Mouse (Mus musculus) midbrain, embryonic 14.5 days (tissue): ENCODE measurements around the gene Ccdc177. TPM values are rescaled to one million over a fixed set of nuclear protein-coding genes. Genes with fewer than 3 reads are reported as not detected.

Source experiments
- ATAC-seq: fragments of 200-750 bp; cut with Nextera tagmentation; 2 replicates; pipeline ENCODE4 v1.8.0; 2017; ENCODE audit warnings: moderate number of reproducible peaks, moderate library complexity; ENCODE audit not compliant: low FRiP score, low TSS enrichment
- DNase-seq: peaks from one replicate; pipeline ENCODE4 v3.0.0-alpha.2; 2015
- H3K27ac ChIP-seq: fragments of 300-500 bp; sonication (generic); replicated peaks from 2 replicates; pipeline ENCODE4 v1.5.1; 2014; ENCODE audit warnings: mild to moderate bottlenecking, low read depth, low read length, moderate library complexity
- H3K27me3 ChIP-seq: fragments of 300-500 bp; sonication (generic); 2 replicates; pipeline ENCODE4 v1.6.1; 2014; ENCODE audit warnings: low read length, control low read depth, mixed read lengths; ENCODE audit not compliant: control insufficient read depth, insufficient read depth
- H3K36me3 ChIP-seq: fragments of 300-500 bp; sonication (generic); 2 replicates; pipeline ENCODE4 v1.6.1; 2014; ENCODE audit warnings: low read length, control low read depth; ENCODE audit not compliant: control insufficient read depth, insufficient read depth
- H3K4me1 ChIP-seq: fragments of 300-500 bp; sonication (generic); 2 replicates; pipeline ENCODE4 v1.6.1; 2014; ENCODE audit warnings: mild to moderate bottlenecking, antibody characterized with exemption, low read length, control low read depth; ENCODE audit not compliant: control insufficient read depth, insufficient read depth
- H3K4me2 ChIP-seq: fragments of 300-500 bp; sonication (generic); 2 replicates; pipeline ENCODE4 v1.6.1; 2014; ENCODE audit warnings: mild to moderate bottlenecking, low read length, moderate library complexity
- H3K4me3 ChIP-seq: fragments of 300-500 bp; sonication (generic); replicated peaks from 2 replicates; pipeline ENCODE4 v1.5.1; 2014; ENCODE audit warnings: low read depth, low read length
- H3K9ac ChIP-seq: fragments of 300-500 bp; sonication (generic); replicated peaks from 2 replicates; pipeline ENCODE4 v1.6.1; 2014; ENCODE audit warnings: mild to moderate bottlenecking, low read length, moderate library complexity
- H3K9me3 ChIP-seq: fragments of 300-500 bp; sonication (generic); 2 replicates; pipeline ENCODE4 v1.6.1; 2016; ENCODE audit warnings: low read length, control low read depth, mixed read lengths; ENCODE audit not compliant: control insufficient read depth
- WGBS: fragments of 180-500 bp; shearing (Covaris S2); extraction: QIAGEN DNeasy Blood & Tissue Kit; methylation state at CpG from one replicate; pipeline ENCODE4 v1.1.7; 2014; 5-methylcytosine and 5-hydroxymethylcytosine counted together
- polyA plus RNA-seq: library from polyadenylated mRNA; unstranded; fragments of >200 nt; fragmentation: Nextera tagmentation; extraction: Ambion mirVana; gene quantifications from 2 replicates; pipeline ENCODE4 v1.2.1, GENCODE M21; 2014

The Ccdc177 gene
- polyA plus RNA-seq, result 8.5 and 8.8 TPM in 2 replicates

DNA sequence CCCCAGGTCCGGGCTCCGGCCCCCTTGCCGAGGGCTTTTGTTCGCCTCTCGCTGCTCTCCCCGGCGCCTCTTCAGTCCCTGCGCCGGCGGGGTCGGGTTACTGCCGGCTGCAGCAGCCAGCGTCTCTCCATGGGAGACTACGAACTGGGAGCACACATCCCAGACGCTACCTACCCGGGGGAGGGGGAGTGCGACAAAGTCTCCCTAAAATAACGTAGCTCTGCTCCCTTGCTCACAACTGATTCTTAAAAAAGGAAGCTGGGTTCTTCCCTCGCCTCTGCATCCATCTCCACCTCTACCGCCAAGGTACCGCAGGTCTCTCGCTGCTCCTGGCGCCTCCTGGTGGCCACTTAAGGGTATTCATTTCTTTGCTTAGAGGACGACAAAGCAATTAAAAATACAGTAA, at the start of gene Ccdc177:
Gene Ccdc177 (minus strand): TSS at position 292 of the 406 bp plus-strand sequence.
- peaks cover 7% of the 10 kb centered on the region; the same call in 1 of the 2 replicates for H3K4me1 ChIP-seq
- H3K36me3 ChIP-seq, result peaks cover 37% of the 10 kb centered on the region
- 0% methylated on average over 24 of the region's 24 CpGs for WGBS
- peaks cover 33% of the 10 kb centered on the region for H3K9me3 ChIP-seq
- peak within 1 kb of the TSS; percentile 95 for H3K9ac ChIP-seq
- H3K27me3 ChIP-seq, result no peaks in the 10 kb centered on the region
- DNase-seq, result peak; percentile 95
- peak within 1 kb of the TSS; percentile 64 for H3K4me3 ChIP-seq
- peak; percentile 71 for ATAC-seq
- peak within 1 kb of the TSS; percentile 97 for H3K27ac ChIP-seq
- H3K4me2 ChIP-seq, result peak within 1 kb of the TSS; percentile 73

DNA sequence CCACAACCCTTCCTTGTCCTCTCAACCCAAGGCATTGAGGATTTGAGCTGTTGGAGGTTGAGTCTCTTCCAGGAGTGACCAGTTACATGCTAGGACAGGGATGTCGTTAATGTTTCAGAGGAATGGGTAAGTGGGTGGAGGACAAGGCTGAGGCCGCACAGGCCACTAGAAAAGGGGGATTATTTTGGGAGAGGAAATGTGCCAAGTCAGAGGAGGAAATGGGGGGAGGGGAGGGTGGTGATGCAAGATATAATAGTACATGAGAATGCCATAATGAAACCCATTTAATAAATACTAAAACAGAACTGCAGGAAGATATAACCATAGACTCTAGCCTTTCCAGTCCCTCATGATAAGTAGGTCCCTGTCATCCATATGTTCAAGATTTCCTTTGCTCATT, 49.5 kb upstream of the Ccdc177 start:
- DNase-seq, result no peak
- H3K4me1 ChIP-seq, result peaks cover 9% of the 10 kb centered on the region
- ATAC-seq, result no peak
- no peak overlapping the region for H3K27ac ChIP-seq
- no peak overlapping the region for H3K9ac ChIP-seq
- no peak overlapping the region for H3K4me2 ChIP-seq
- 88% methylated on average over 2 of the region's 2 CpGs for WGBS
- H3K4me3 ChIP-seq, result no peak overlapping the region
- no peaks in the 10 kb centered on the region for H3K27me3 ChIP-seq
- no peaks in the 10 kb centered on the region for H3K36me3 ChIP-seq
- no peaks in the 10 kb centered on the region for H3K9me3 ChIP-seq

DNA sequence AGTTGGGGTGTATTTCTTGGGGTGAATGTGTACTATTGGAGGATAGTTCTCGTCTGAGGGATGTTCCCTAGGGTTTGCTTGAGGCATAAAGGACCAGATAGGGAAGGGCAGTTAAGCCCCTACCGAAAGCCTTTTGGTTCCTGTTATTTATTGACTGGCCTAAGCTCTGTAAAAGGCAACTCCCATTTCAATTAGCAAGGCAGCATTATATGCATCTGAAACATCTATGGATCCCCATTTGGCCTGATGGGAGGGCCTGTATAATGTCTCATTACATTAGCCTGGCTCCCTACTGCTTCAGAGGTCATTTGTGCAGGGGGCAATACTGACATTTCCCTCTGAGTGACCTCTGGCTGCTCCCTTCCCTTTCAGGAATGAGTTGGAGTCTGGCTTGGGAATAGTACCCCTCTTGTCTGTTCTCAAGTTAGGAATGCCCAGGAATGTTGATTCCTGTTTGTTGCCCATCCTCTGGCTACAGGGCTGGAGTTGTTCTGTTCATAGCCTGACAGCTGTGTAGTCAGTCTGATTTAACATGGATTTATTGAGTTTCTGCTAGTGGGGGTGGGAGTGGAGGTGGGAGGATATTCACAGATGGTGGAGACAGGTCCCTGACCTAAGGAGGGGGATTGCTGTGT, 47.1 kb upstream of the Ccdc177 start:
- no peaks in the 10 kb centered on the region for H3K27me3 ChIP-seq
- 35% methylated on average over 2 of the region's 2 CpGs for WGBS
- no peak overlapping the region for H3K4me3 ChIP-seq
- H3K4me1 ChIP-seq, result peaks cover 14% of the 10 kb centered on the region
- DNase-seq, result no peak
- H3K9ac ChIP-seq, result no peak overlapping the region
- H3K4me2 ChIP-seq, result no peak overlapping the region
- H3K27ac ChIP-seq, result no peak overlapping the region; the same call in 1 of the 2 replicates
- H3K36me3 ChIP-seq, result no peaks in the 10 kb centered on the region
- ATAC-seq, result no peak
- no peaks in the 10 kb centered on the region for H3K9me3 ChIP-seq

DNA sequence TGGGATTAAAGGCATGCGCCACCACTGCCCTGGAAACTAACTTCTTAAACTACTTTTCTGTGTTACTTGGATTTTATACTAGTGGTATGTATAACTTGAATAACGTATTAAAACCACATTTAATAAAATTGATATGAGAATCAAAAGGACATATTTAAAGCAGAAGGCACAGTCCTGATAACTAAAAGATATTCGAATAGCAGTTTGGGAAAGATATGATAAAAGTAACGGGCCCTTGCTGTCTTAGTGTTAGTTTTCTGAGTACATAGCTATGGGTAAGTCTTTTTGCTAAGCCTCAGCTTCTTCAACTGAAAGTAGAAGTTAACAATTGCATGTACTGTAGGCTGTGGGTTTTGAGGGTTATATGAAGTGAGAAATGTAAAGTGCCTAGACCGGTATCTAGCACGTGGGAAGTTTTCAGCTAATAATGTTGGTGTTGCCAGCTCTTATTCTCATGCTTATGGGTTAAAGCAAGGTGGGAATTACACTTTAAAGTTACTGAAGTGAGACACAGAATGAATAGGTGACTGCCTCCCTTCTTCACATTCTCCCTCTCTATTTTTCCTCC, 44.5 kb upstream of the Ccdc177 start:
- Histone ChIP-seq H3K9ac (no peak overlapping the region), H3K27me3 (no peaks in the 10 kb centered on the region), H3K36me3 (no peaks in the 10 kb centered on the region), H3K4me3 (no peak overlapping the region), H3K9me3 (no peaks in the 10 kb centered on the region), H3K27ac (no peak overlapping the region), H3K4me2 (no peak overlapping the region), H3K4me1 (peaks cover 14% of the 10 kb centered on the region)
- ATAC-seq (no peak), DNase-seq (no peak)
- WGBS, result 92% methylated on average over 6 of the region's 6 CpGs

DNA sequence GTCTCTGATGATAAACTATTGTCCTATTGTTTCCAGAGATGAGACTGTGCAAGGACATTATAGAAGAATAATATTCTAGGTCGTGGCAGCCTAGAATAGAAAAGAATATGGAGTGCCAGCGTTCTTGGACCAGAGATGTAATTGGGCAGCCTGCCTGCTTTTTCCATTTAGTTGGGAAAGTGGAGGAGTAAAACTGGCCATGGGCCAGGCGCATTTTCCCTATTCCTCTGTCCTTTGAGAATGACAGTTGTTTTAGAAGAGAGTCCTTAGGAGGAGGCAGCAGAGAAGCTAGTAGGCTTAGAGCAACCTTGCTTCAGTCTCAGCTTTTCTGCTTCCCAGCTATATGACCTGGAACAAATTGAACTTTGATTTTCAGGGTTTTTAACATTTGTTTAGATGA, 43.4 kb upstream of the Ccdc177 start:
- ATAC-seq, result no peak
- no peak overlapping the region for H3K4me2 ChIP-seq
- no peak overlapping the region for H3K4me3 ChIP-seq
- peaks cover 14% of the 10 kb centered on the region for H3K4me1 ChIP-seq
- DNase-seq, result peak; percentile 36
- H3K9me3 ChIP-seq, result no peaks in the 10 kb centered on the region
- H3K27ac ChIP-seq, result no peak overlapping the region
- no peak overlapping the region for H3K9ac ChIP-seq
- no peaks in the 10 kb centered on the region for H3K36me3 ChIP-seq
- 70% methylated on average over 3 of the region's 3 CpGs for WGBS
- no peaks in the 10 kb centered on the region for H3K27me3 ChIP-seq

DNA sequence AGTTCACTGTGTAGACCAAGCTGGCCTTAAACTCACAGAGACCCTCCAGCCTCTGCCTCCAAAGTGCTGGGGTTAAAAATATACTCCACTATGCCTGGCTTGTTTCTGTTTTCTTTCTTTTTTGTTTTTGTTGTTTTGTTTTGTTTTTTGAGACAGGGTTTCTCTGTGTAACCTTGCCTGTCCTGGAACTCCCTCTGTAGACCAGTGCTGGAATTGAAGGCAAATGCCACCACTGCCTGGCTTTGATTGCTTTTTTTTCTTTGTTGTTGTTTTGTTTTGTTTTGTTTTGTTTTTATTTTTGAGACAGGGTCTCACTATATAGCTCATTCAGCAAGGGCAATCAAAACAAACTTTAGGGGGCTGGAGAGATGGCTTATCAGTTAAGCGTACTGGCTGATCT, 41.0 kb upstream of the Ccdc177 start:
- H3K27me3 ChIP-seq, result no peaks in the 10 kb centered on the region
- ATAC-seq, result no peak
- H3K4me2 ChIP-seq, result no peak overlapping the region
- no peaks in the 10 kb centered on the region for H3K36me3 ChIP-seq
- H3K4me1 ChIP-seq, result peaks cover 8% of the 10 kb centered on the region; the same call in 1 of the 2 replicates
- H3K27ac ChIP-seq, result no peak overlapping the region
- H3K4me3 ChIP-seq, result no peak overlapping the region
- no peak overlapping the region for H3K9ac ChIP-seq
- WGBS, result 95% methylated on average over 1 of the region's 1 CpGs
- DNase-seq, result no peak
- H3K9me3 ChIP-seq, result no peaks in the 10 kb centered on the region

DNA sequence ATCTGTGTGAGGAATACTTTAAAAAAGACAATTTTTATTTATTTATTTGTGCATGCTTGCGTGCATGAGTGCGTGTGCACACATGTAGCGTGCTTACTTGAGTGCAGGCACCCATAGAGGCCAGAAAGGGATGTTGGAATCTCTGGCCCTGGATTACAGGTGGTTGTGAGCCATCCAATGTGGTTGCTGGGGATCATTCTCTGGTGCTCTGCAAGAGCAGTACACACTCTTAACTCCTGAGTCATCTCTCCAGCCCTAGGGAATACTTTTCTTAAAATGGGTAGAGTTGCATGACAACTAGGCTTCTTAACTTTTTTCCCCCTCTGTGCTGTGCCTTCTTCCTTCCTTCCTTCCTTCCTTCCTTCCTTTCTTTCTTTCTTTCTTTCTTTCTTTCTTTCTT, 39.7 kb upstream of the Ccdc177 start:
- ATAC-seq (no peak), DNase-seq (no peak)
- Histone ChIP-seq H3K4me2 (no peak overlapping the region), H3K9me3 (no peaks in the 10 kb centered on the region), H3K27me3 (no peaks in the 10 kb centered on the region), H3K36me3 (no peaks in the 10 kb centered on the region), H3K4me3 (no peak overlapping the region), H3K27ac (no peak overlapping the region), H3K9ac (no peak overlapping the region), H3K4me1 (peaks cover 8% of the 10 kb centered on the region; the same call in 1 of the 2 replicates)
- 99% methylated on average over 3 of the region's 3 CpGs for WGBS

GRCm38 (mm10) chr12:80798271-80798670, 37.8 kb upstream of the Ccdc177 start:
- DNase-seq, result peak; percentile 25

More at GRCm38 (mm10) chr12:80798271-80798670, 37.8 kb upstream of the Ccdc177 start:
- H3K9me3 ChIP-seq, result no peaks in the 10 kb centered on the region
- 0 out of 2 replicates have a peak, but pooled peaks cover 6% of the 10 kb centered on the region for H3K4me1 ChIP-seq
- no peak overlapping the region for H3K27ac ChIP-seq
- no peaks in the 10 kb centered on the region for H3K36me3 ChIP-seq
- no peak overlapping the region for H3K4me3 ChIP-seq
- ATAC-seq, result no peak
- no peak overlapping the region for H3K9ac ChIP-seq
- no peaks in the 10 kb centered on the region for H3K27me3 ChIP-seq
- H3K4me2 ChIP-seq, result no peak overlapping the region
